Mouse (Mus musculus) megakaryocyte, adult 5-6 weeks (primary cell): ENCODE measurements around the gene Hist1h3f. TPM values are rescaled to one million over a fixed set of nuclear protein-coding genes. Genes with fewer than 3 reads are reported as not detected.
A peak's percentile ranks its signal among the peaks of the same experiment; 100 is the strongest.

Source experiments
- ATAC-seq: 2 replicates; pipeline ENCODE4 v1.8.0; 2016; ENCODE audit warnings: mild to moderate bottlenecking, inconsistent platforms; ENCODE audit not compliant: poor library complexity, severe bottlenecking
- total RNA-seq, 2 experiments: library from RNA; stranded (forward) in 1 of 2; stranded (reverse) in 1 of 2; fragments of 153-499, 151-499 nt in 1 of 2; fragments of 221-1000, 200-1000 nt in 1 of 2; gene quantifications; 2 replicates each; pipeline versions ENCODE4 v1.2.3 to v1.2.4; 2015 to 2017

Hist1h3f gene
- total RNA-seq, 2 experiments from 2014 or later, result 48.7 to 145 TPM

DNA sequence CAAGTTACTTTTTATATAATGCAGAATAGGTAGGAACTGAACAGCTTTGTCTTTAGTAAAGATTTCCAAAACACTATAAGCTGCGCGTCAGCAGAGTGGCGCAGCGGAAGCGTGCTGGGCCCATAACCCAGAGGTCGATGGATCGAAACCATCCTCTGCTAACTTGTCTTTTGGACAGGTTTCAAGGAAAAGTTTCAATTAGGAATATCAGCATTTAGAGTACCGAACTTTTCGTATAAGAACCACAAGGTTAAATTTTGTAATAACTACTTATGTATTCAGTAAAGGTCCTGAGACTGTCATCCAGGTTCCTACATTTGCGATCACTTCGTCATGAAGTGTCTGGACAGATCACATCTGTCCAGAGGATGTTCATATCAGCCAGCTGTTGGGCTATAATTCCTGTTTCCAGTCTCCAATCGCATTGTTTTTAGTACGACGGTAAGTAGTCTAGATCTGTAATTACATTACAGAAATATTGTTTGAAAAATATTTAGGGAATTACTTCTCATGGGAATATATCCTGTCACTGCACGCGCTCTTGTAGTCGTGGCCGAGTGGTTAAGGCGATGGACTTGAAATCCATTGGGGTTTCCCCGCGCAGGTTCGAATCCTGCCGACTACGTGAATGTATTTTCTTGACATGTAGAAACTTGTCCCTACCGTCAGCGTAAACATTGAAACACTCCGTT is 26.1 kb upstream of the Hist1h3f start:
- ATAC-seq, result peak; percentile 45

DNA sequence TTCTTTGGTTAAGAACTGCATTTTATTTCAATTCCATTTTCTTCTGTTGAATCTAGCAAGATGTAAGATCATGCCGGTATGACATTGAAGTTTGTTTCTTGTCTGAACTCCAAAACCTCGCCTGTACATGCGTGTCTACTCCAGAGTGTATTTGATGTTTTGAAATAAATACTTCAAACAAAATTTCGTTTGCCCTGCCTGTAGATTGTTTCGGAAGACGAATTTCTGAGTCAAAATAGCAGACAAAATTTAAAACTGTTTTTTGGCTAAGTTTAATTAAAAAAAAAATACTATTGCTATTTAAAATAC is 25.6 kb upstream of the Hist1h3f start:
- no peak for ATAC-seq

- peak; percentile 32 for ATAC-seq
Observed at GRCm38 (mm10) chr13:23518885-23519284, 25.0 kb upstream of the Hist1h3f start.

DNA sequence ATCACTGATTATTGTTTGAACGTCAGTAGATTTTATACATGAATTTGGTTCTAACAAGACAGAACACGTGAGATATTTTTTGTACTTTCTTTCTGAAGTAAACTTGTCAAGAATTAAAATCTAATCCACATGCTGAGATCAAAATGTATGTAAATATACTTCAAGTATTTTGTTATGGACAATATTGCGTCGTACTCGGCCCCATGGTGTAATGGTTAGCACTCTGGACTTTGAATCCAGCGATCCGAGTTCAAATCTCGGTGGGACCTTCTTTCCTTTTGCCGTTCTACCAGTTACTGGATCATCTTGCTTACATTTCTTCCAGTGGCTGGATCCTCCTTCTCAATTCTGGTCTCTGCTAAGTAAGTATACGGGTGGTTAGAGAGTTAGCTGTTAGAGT is 24.4 kb upstream of the Hist1h3f start:
- ATAC-seq, result peak; percentile 41; the same call in 1 of the 2 replicates

DNA sequence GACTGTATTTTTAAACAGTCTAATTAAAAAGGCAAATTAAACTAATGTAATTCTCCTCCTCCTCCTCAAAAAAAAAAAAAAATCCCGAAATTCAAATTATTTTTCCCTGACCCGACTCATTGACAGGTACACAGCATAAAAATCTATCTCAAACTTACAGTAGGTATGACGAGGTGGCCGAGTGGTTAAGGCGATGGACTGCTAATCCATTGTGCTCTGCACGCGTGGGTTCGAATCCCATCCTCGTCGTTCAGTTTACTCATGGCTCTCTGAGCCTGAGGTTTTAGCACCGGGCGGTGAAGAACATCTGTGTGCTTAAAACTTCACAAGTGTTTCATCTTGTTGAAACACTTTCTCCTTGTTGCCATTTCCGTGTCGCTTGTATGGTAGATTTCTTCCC is 22.1 kb upstream of the Hist1h3f start:
- ATAC-seq, result no peak

DNA sequence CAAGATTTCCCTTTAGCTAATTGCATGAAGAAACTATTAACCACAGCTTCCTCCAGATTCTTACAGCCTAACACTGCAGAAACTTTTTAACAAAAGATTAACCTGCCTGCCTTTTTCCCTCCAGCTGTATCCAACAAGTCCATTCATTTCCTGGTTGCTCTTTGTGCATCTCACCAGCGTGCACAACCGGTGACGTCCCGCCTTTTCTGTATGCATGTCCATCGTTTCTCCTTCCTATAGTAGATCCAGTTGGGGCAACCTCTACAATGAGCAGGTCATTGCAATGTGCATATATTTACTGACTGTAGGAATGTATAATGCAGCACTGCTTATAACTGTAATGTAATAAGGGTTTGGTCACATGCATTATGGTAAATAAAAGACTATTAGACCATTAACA is 19.9 kb upstream of the Hist1h3f start:
- ATAC-seq, result no peak

DNA sequence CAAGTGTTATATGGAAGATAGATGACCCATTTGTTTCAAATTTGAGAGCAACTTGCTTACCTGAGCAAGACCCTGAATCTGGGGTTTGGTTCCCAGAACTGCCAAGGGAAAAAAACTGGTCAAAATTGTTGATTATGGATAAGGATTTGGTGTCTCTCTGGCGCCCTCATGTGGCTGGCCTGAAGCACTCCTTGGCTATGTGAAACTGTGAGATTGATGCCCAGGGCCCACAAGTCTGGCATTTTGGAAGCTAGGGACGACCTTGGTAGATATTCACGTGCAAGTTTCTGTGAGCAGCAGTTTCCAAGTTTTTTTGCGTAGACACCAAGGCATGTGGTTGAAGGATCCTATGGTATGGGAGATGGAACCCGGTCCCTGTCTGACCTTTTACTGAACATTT is 19.2 kb upstream of the Hist1h3f start:
- peak; percentile 73 for ATAC-seq

DNA sequence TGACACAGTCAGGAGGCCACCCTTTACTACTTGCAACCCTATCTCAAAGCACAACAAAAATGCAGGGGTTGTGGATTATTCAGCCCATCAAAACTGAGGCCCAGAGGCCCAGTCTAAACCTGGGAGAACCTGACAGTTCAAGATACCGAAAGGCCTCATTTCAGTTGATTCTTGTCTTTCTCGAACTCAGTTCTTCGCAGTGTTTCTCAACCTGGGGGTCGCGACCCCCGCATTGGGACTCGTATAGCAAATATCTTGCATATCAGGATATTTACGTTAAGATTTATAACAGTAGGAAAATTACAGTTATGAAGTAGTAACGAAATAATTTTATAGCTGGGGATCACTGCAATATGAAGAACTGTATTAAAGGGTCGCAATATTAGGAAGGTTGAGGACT is 18.0 kb upstream of the Hist1h3f start:
- no peak for ATAC-seq

DNA sequence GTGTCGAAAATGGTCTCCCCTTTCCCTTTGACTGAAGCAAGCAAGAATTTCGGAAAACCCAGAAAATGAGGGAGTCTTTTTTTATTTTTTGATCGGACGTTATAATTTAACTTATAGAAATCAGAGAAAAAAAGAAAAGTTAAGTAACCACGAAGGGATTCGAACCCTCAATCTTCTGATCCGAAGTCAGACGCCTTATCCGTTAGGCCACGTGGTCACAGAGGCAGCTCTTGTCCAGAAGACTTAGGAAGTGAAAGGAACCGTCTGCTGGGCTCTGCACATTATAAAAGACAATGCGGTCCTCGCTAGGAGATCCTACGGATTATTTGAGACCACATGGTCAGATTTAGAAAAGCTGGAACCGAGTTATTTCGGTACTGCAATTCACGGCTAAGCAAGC is 17.5 kb upstream of the Hist1h3f start:
- peak; percentile 49 for ATAC-seq

GRCm38 (mm10) chr13:23529005-23529404 is 14.8 kb upstream of the Hist1h3f start:
- no peak for ATAC-seq

GRCm38 (mm10) chr13:23529480-23530165 is 14.2 kb upstream of the Hist1h3f start:
- ATAC-seq, result no peak

DNA sequence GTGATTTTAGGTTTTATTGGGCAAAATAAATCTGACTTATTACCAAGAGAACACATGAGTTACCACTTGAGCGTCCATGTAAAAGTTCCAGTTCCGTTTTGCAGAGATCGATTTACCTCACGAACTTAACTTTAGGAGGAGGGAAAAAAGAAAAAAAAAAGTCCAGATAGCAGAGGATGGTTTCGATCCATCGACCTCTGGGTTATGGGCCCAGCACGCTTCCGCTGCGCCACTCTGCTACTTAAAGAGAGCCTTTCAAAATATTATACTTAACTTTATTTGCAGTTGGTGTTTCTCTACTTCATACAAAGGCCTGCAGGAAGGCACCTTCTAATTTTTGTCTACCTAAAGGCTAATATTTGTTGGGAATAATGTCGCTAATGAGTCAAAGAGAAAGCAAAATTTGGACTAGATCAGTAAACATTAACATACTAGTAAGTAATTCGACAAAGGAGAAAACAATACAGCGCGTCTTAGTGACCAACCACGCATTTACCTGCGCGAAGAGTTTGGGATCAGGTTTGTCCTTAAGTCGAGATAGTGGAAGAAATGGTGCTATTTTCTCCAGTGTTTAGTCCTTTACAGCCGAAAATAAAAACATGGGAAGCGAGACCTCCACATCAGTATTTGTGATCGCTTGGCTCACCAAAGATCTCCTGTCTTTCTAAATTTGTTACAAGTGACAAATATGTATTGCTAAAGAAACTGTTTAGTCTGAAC is 13.5 kb upstream of the Hist1h3f start:
- no peak for ATAC-seq

DNA sequence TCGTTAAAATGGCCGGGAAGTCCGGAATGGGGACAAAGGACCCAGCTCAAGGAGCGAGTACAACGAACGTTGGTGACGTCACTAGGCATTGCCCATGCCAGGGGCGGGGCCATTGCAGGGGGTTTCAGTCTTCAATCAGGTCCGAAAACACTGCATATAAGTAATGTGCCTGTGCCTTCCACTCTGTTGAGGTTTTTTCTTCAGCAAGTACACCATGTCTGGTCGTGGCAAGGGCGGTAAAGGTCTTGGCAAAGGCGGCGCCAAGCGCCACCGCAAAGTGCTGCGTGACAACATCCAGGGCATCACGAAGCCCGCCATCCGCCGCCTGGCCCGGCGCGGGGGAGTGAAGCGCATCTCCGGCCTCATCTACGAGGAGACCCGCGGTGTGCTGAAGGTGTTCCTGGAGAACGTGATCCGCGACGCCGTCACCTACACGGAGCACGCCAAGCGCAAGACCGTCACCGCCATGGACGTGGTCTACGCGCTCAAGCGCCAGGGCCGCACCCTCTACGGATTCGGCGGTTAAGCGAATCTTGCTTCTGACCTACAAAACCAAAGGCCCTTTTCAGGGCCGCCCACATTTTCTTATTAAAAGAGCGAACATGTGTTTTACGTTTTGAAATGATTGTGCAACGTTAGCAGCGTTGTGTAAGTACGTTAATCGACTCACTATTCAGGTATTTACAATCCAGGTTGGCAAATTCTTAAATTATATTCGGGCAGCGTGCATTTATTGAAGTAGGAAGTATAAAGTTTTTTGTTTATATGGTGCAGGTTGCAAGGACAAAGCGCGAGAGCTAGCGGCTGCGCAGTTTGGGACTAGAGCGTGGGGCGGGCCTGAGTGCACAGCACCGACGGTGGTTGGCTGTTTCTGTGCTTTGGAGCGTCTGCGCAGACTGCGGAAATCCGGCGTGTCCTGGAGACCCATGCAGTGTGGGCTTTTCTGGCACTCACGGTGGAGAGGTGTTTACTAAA is 12.7 kb upstream of the Hist1h3f start, which contains the start of gene Hist1h4h:
TSS of gene Hist1h4h (plus strand) at position 150 of the 975 bp plus-strand sequence.
- ATAC-seq, result peak; percentile 66

- no peak for ATAC-seq
Observed at GRCm38 (mm10) chr13:23532262-23533075, 11.4 kb upstream of the Hist1h3f start.

DNA sequence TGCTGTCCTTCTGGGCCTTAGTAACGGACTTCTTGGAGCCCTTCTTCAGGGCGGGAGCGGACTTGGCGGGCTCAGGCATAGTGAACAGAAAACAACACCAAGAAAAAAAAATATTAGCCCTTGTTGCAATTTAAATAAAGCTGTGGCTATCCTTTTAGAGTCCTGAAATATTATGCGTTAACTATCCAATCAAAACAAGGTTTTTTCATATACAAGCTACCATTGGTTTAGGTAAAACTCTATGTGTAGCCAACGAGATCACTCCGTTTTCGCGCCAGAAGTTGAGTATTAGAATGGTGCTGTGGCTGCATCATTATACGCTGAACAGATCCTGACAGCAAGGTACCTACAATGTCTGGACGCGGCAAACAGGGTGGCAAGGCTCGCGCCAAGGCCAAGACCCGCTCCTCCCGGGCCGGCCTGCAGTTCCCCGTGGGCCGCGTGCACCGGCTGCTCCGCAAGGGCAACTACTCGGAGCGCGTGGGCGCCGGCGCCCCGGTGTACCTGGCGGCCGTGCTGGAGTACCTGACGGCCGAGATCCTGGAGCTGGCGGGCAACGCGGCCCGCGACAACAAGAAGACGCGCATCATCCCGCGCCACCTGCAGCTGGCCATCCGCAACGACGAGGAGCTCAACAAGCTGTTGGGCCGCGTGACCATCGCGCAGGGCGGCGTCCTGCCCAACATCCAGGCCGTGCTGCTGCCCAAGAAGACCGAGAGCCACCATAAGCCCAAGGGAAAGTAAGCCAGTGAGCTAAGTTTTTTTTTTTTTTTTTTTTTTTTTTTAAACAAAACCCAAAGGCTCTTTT is 10.1 kb upstream of the Hist1h3f start, which contains the start of gene Hist1h2af:
TSS of gene Hist1h2af (plus strand) at position 347 of the 808 bp plus-strand sequence.
- ATAC-seq, result peak; percentile 15

DNA sequence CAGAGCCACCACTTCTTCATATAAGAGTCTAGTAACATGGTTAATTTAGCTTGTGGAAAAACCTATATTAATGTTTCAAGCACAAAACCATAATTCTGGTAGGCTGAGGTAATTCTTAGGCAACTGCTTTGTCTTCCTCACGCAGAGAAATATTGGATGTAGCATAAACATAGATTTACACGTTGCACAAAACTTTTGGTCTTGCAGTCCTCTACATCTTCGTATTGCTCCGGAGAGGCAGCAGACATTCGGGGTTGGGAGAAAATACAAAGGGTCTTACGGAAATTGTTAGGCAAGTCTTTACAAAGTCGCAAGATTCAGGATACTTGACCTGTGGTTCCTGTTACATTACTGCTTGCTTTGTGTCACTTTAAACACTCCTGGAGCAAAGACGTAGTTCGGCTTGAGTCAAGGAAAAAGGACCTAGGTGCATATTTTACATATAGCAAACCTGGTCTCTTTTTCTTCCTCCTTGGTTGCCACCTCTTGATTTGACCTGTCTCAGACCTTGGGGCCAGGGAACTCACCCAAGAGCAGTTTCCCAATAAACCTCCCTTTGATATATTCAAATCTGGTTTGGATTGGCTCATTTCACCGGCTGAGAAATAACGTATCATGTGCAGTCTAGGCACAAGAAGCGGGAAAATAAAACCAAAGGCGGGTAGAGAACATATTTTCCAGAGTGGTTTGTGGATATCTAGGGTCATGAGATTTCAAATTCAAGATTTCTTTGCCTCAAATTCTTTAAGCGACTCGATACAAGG is 9.3 kb upstream of the Hist1h3f start:
- no peak for ATAC-seq

- ATAC-seq, result peak; percentile 67
Observed at GRCm38 (mm10) chr13:23535137-23536075, 8.4 kb upstream of the Hist1h3f start, which contains the start of gene Hist1h3g. Gene Hist1h3g, plus strand, starts transcription at chr13:23535422.
